Mouse (Mus musculus) G1E (cell line): ENCODE data around the gene Ankrd17. TPM values are rescaled to one million over a fixed set of nuclear protein-coding genes. Genes with fewer than 3 reads are reported as not detected.

Experiments used
- ATAC-seq: 2 replicates; pipeline ENCODE4 v1.8.0; 2016; ENCODE audit warnings: mild to moderate bottlenecking; ENCODE audit not compliant: insufficient number of reproducible peaks, poor library complexity, low FRiP score, severe bottlenecking; ENCODE audit errors: extremely low read depth
- DNase-seq: peaks from one replicate; pipeline ENCODE4 v3.0.0; 2012; ENCODE audit warnings: low spot score
- H3K27me3 ChIP-seq: 2 replicates; pipeline ENCODE4 v1.6.1; 2012; ENCODE audit warnings: mild to moderate bottlenecking, low read length, inconsistent platforms; ENCODE audit not compliant: insufficient read depth
- H3K36me3 ChIP-seq: replicated peaks from 2 replicates; pipeline ENCODE3; 2012; ENCODE audit warnings: mild to moderate bottlenecking, inconsistent platforms
- H3K4me1 ChIP-seq: 2 replicates; pipeline ENCODE4 v1.6.1; 2012; ENCODE audit warnings: low read depth, low read length, inconsistent platforms, mixed read lengths; ENCODE audit not compliant: insufficient read depth
- H3K4me3 ChIP-seq: 2 replicates; pipeline ENCODE4 v1.5.1; 2012; ENCODE audit warnings: low read depth, mild to moderate bottlenecking, inconsistent platforms, low read length, moderate library complexity, mixed read lengths
- H3K9me3 ChIP-seq: replicated peaks from 2 replicates; pipeline ENCODE4 v1.6.1; 2012; ENCODE audit warnings: inconsistent platforms
- CTCF ChIP-seq: IDR thresholded peaks from 2 replicates; pipeline ENCODE4 v1.5.1; 2012; ENCODE audit warnings: low read depth, low read length, inconsistent platforms, mixed read lengths
- GATA1 ChIP-seq: IDR thresholded peaks from 2 replicates; pipeline ENCODE4 v1.6.1; 2012; ENCODE audit warnings: borderline replicate concordance, low read length, inconsistent platforms, mixed read lengths
- GATA2 ChIP-seq: IDR thresholded peaks from 2 replicates; pipeline ENCODE4 v1.6.1; 2012; ENCODE audit warnings: low read depth, low read length, inconsistent platforms, borderline replicate concordance
- POLR2AphosphoS5 ChIP-seq: IDR thresholded peaks from 2 replicates; pipeline ENCODE4 v1.6.1; 2012; ENCODE audit warnings: low read depth, low read length, inconsistent platforms; ENCODE audit not compliant: insufficient replicate concordance
- TAL1 ChIP-seq: conservative IDR thresholded peaks from 2 replicates; pipeline ENCODE4 v1.6.1; 2012; ENCODE audit warnings: low read depth, low read length, inconsistent platforms, mixed read lengths
- polyA plus RNA-seq: library from polyadenylated mRNA; stranded (reverse); fragments of >175 nt; gene quantifications from 2 replicates; pipeline ENCODE4 v1.2.3, GENCODE M21; 2012
- total RNA-seq, 2 experiments: library from RNA; stranded (forward) in 1 of 2; stranded (reverse) in 1 of 2; fragments of 200-1000 nt in 1 of 2; fragments of >200 nt in 1 of 2; fragmentation: Nextera tagmentation in 1 of 2; gene quantifications; 2 replicates each; pipeline ENCODE4 v1.2.3; 2014 to 2017

The Ankrd17 gene
- total and polyA plus RNA-seq, 3 experiments, result 17.5 to 182 (median 97.9) TPM

- H3K9me3 ChIP-seq, result no peaks in the 10 kb centered on the region
- H3K4me3 ChIP-seq, result no peak overlapping the region; the same call in 1 of the 2 replicates
- ATAC-seq (peak; percentile 88), DNase-seq (peak; percentile 24)
- peaks cover 16% of the 10 kb centered on the region for H3K27me3 ChIP-seq
- H3K36me3 ChIP-seq, result no peaks in the 10 kb centered on the region
- TF ChIP-seq CTCF (peak; percentile 50; the same call in 1 of the 2 replicates), GATA1 (no peak), POLR2AphosphoS5 (no peak), TAL1 (no peak), GATA2 (no peak)
- H3K4me1 ChIP-seq, result peaks cover 18% of the 10 kb centered on the region
Measured at GRCm38 (mm10) chr5:90383080-90383479, 16.7 kb upstream of the Ankrd17 start.

- ATAC-seq (no peak), DNase-seq (no peak)
- Histone ChIP-seq H3K4me3 (no peak overlapping the region), H3K9me3 (no peaks in the 10 kb centered on the region), H3K36me3 (no peaks in the 10 kb centered on the region), H3K4me1 (peaks cover 13% of the 10 kb centered on the region), H3K27me3 (peaks cover 14% of the 10 kb centered on the region)
- TF ChIP-seq GATA1 (no peak), CTCF (no peak), POLR2AphosphoS5 (no peak), TAL1 (no peak), GATA2 (no peak)
Measured at GRCm38 (mm10) chr5:90381458-90381857, 15.1 kb upstream of the Ankrd17 start.

GRCm38 (mm10) chr5:90373708-90374107, 7.3 kb upstream of the Ankrd17 start:
- ATAC-seq (no peak), DNase-seq (no peak)
- no peaks in the 10 kb centered on the region for H3K36me3 ChIP-seq
- H3K9me3 ChIP-seq, result 0 out of 2 replicates have a peak, but pooled peaks cover 2% of the 10 kb centered on the region
- no peak for TF ChIP-seq TAL1
- TF ChIP-seq GATA1, result no peak
- TF ChIP-seq GATA2, result no peak
- no peak for TF ChIP-seq CTCF
- TF ChIP-seq POLR2AphosphoS5, result no peak
- H3K4me1 ChIP-seq, result peaks cover 7% of the 10 kb centered on the region; the same call in 1 of the 2 replicates
- H3K4me3 ChIP-seq, result no peak overlapping the region
- H3K27me3 ChIP-seq, result peaks cover 19% of the 10 kb centered on the region

- Histone ChIP-seq H3K4me3 (no peak overlapping the region), H3K9me3 (0 out of 2 replicates have a peak, but pooled peaks cover 2% of the 10 kb centered on the region), H3K4me1 (peaks cover 11% of the 10 kb centered on the region), H3K36me3 (peaks cover 3% of the 10 kb centered on the region), H3K27me3 (peaks cover 6% of the 10 kb centered on the region)
- no peak for TF ChIP-seq GATA2
- no peak for TF ChIP-seq CTCF
- no peak for TF ChIP-seq GATA1
- no peak for TF ChIP-seq POLR2AphosphoS5
- TF ChIP-seq TAL1, result no peak
- DNase-seq, result no peak
- no peak for ATAC-seq
Measured at GRCm38 (mm10) chr5:90370401-90370800, 4.0 kb upstream of the Ankrd17 start.

GRCm38 (mm10) chr5:90367067-90367303, 608 bp upstream of the Ankrd17 start, which contains the start of gene Gm9958:
Gene Gm9958 (plus strand): TSS chr5:90367204.
- ATAC-seq, result no peak
- H3K27me3 ChIP-seq, result 0 out of 2 replicates have a peak, but pooled peaks cover 2% of the 10 kb centered on the region
- no peak for TF ChIP-seq GATA1
- no peak for DNase-seq
- peak within 1 kb of the TSS; percentile 99 for H3K4me3 ChIP-seq
- no peaks in the 10 kb centered on the region for H3K9me3 ChIP-seq
- peaks cover 15% of the 10 kb centered on the region for H3K36me3 ChIP-seq
- H3K4me1 ChIP-seq, result peaks cover 29% of the 10 kb centered on the region

- DNase-seq (peak; percentile 17), ATAC-seq (peak; percentile 18)
- H3K27me3 ChIP-seq, result no peaks in the 10 kb centered on the region
- peaks cover 32% of the 10 kb centered on the region for H3K4me1 ChIP-seq
- no peaks in the 10 kb centered on the region for H3K9me3 ChIP-seq
- no peak for TF ChIP-seq TAL1
- no peak for TF ChIP-seq GATA2
- no peak for TF ChIP-seq GATA1
- TF ChIP-seq CTCF, result no peak
- TF ChIP-seq POLR2AphosphoS5, result no peak
- H3K4me3 ChIP-seq, result peak overlapping the region; percentile 99
- H3K36me3 ChIP-seq, result peaks cover 26% of the 10 kb centered on the region
Measured at GRCm38 (mm10) chr5:90365141-90365951, 1.0 kb downstream of the Ankrd17 start.
